Mouse (Mus musculus) kidney, adult 2 months (tissue): ENCODE data around the gene Wwox.

Experiments used
- CTCF ChIP-seq: fragments of 200-500 bp; conservative IDR thresholded peaks from 2 replicates; pipeline ENCODE4 v1.5.1; 2011; ENCODE audit warnings: low read depth, mild to moderate bottlenecking, control low read depth, low read length, moderate library complexity, mixed read lengths; ENCODE audit not compliant: insufficient read depth, insufficient read length
- POLR2A ChIP-seq: fragments of 200-500 bp; IDR thresholded peaks from one replicate; pipeline ENCODE4 v1.6.1; 2011; ENCODE audit warnings: low read depth, low read length, control low read depth

GRCm38 (mm10) chr8:114503196-114503595 is 63.7 kb downstream of the Wwox start:
- TF ChIP-seq CTCF (no peak), POLR2A (no peak)
